Mouse (Mus musculus) left cerebral cortex, postnatal 14 days (tissue): Measurements from ENCODE around the gene Itpa. TPM values are rescaled to one million over a fixed set of nuclear protein-coding genes. Genes with fewer than 3 reads are reported as not detected.

Experiments used
- DNase-seq, 2 experiments: peaks; one replicate each; pipeline ENCODE4 v3.0.0; 2021 to 2022; ENCODE audit warnings: low spot score in 2 of 2, mixed read lengths in 1 of 2
- intact Hi-C: fragments of 180-260 bp; cut with DNase I; formaldehyde crosslinking; loops from one replicate; pipeline ENCODE4 v1.15.1; 2025
- total RNA-seq, 2 experiments: library from RNA; stranded (reverse); gene quantifications; 2 replicates each; pipeline ENCODE4 v1.2.3; 2021

Itpa gene
- total RNA-seq, 2 experiments from 2014 or later = 40.4 to 41.9 TPM

- peak in 1 of 2 experiments; percentile 39 for DNase-seq
- intact Hi-C loops = no loop called here
These were observed 37.8 kb downstream of the Itpa start for GRCm38 (mm10) chr2:130705178-130705577.

GRCm38 (mm10) chr2:130706602-130707001, 39.2 kb downstream of the Itpa start:
- intact Hi-C loops = no loop called here
- no peak for DNase-seq

GRCm38 (mm10) chr2:130707057-130707456, 39.6 kb downstream of the Itpa start:
- no peak for DNase-seq
- intact Hi-C loops = no loop called here

DNA sequence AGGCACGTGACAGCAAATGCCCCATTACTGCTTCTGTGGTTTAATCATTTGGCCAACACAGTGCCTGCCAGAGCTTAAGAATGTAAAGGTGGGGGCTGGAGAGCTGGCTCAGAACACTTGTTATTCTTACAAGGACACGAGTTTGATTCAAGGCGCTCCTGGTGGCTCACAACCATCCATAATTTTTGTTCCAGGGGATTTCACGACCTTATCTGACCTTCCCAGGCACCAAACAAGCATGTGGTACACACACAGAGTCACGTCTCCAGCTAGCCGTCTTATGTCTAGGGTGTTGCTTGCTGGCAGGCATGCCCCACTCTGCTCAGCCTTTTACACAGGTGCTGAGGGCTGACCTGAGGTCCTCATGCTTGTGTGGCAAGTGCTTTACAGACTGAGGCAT, 50.5 kb downstream of the Itpa start:
- intact Hi-C loops = no loop called here
- no peak for DNase-seq

GRCm38 (mm10) chr2:130724369-130724768, 57.0 kb downstream of the Itpa start:
- intact Hi-C loops = no loop called here
- no peak for DNase-seq

- intact Hi-C loops = no loop called here
- no peak for DNase-seq
These were observed 60.3 kb downstream of the Itpa start for GRCm38 (mm10) chr2:130727752-130728151.

- intact Hi-C loops = no loop called here
- peak in 1 of 2 experiments; percentile 55 for DNase-seq
These were observed 61.6 kb downstream of the Itpa start for GRCm38 (mm10) chr2:130728906-130729585.

DNA sequence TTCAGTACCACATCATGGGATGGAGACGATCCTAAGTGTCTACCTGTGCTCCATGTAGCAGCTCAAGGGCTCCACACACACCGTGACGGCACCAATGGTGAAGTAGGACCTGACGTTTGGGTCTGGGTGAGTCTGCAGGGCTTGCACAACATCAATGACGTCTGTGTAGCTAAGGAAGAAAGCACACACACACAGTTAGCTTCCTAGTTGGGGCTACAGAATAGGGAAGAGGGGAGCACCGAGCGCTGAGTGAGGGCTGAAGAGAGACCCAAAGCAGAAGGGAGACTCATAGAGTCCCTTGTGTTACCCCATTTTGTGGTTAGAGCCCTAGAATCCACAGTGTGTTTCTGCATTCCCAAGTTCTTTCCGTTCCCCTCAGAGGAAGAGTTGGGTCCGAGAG, 63.3 kb downstream of the Itpa start:
- DNase-seq = no peak
- intact Hi-C loops = no loop called here

Other genes with a start within 250 kb of the Itpa start
- gene Vps16, start 243.3 kb upstream of the Itpa start, total RNA-seq = 10 to 100 TPM; 66.7 to 83.6 TPM
- gene Pced1a, start 242.9 kb upstream of the Itpa start, total RNA-seq = 10 to 100 TPM; 21.3 to 22.1 TPM
- 100 to 1,000 TPM; 251 to 257 TPM for gene Ptpra, start 217.3 kb upstream of the Itpa start, total RNA-seq
- 10 to 100 TPM; 72.2 to 75.8 TPM for gene Mrps26, start 103.9 kb upstream of the Itpa start, total RNA-seq
- gene Oxt, start 91.4 kb upstream of the Itpa start, total RNA-seq = 1 to 10 TPM in 1 of 2 experiments, not detected in 1; 1.5 TPM
- gene Avp, start 85.1 kb upstream of the Itpa start, total RNA-seq = 10 to 100 TPM in 1 of 2 experiments, under 1 TPM in 1; 0.68 to 21.7 TPM
- gene Fastkd5, start 37.6 kb upstream of the Itpa start, total RNA-seq = 1 to 10 TPM; 7.3 to 8.0 TPM
- gene Ubox5, start 37.6 kb upstream of the Itpa start, total RNA-seq = 1 to 10 TPM; 7.7 to 8.3 TPM
- gene Lzts3, start 24.8 kb upstream of the Itpa start, total RNA-seq = 10 to 100 TPM; 88.0 to 89.5 TPM
- 10 to 100 TPM; 78.1 to 85.2 TPM for gene Ddrgk1, start 3.0 kb upstream of the Itpa start, total RNA-seq
- 1 to 10 TPM in 1 of 2 experiments, under 1 TPM in 1; 0.32 to 1.8 TPM for gene Slc4a11, start 29.9 kb downstream of the Itpa start, total RNA-seq
- gene 4930402H24Rik, start 238.8 kb downstream of the Itpa start, total RNA-seq = 10 to 100 TPM; 72.1 to 81.2 TPM
- 100 to 1,000 TPM; 121 to 126 TPM for gene Atrn, start 238.9 kb downstream of the Itpa start, total RNA-seq